Mouse (Mus musculus): ENCODE data around the gene Sgpl1.

DNA sequence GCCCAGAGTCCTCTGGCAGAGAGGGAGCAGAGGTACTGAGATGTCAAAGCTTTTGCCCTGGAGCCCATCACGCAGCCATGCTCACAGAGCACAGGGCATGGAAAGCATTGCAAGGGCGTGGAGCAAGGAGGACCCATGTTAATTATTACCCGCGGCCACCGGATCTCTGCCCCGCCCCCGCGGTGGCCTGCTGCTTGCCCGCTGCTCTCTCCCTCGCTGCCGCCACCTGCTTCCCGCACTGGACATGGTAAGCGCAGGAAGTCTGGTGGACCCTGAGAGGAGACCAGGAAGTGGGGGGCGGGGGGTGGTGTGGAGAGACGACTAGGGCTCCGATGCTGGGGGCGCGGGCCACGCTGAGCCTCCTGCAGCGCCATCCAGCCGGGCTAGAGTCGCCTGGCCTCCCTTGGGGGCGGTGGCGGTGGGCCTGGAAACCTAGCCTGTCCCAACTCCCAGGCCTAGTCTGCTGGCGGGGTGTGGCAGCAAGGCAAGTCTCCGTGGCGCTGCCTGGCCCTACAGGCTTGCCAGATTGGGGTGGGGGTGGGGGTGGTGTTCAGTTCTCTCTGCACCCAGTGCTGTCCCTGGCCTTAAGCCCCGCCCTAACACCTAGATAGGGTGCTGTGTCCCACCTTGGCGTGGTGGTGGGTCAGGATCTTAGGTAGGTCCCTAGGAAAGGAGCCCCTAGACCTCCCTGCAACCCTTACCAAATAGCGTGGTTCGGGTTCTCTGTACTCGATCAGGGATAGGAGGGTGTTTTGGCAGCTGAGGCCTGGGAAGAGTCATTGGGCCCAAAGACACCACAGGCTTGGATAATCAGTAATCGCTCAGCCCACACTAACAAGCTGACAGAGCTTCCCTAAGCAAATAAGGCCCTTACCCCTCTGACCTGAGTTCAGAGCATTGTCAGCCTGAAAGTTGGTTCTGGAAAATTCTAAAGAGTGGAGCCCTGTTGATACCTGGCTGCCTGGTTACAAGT is 58.0 kb downstream of the Sgpl1 start, which contains the start of gene Pcbd1:
- TF ChIP-seq GATA1 (IDR thresholded peaks at IDR 0.05; ENCODE audit: low read length): no peak
- TF ChIP-seq TAL1 (IDR thresholded peaks at IDR 0.05; ENCODE audit: low read length): no peak

Measured in erythroblast, embryonic 14.5 days (primary cell).